Mouse (Mus musculus): ENCODE measurements around the gene Fam151b.

Fam151b gene

GRCm38 (mm10) chr13:92483852-92484463, at the start of gene Fam151b:
Fam151b (minus strand) TSS chr13:92484015.
- peak; percentile 97 for DNase-seq (ENCODE audit: low read depth, low spot score)

DNA sequence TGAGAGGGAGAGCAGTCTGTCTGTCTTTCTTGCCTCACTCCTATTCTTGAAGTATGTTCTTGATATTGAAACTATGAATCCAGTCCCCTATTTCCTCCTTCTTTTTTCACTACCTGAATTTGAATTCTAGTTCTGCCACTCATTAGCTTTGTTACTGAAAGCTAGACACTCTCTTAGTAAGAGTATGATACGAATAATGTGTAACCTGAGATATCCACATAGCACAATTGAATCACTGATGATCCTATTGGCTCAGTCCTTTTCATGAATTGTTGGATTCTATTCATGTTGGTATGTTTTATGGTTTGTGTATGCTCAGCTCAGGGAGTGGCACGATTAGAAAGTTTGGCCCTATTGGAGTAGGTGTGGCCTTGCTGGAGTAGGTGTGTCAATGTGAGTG, 48.4 kb upstream of the Fam151b start:
- peak; percentile 17 for DNase-seq (ENCODE audit: low read depth, low spot score)

DNA sequence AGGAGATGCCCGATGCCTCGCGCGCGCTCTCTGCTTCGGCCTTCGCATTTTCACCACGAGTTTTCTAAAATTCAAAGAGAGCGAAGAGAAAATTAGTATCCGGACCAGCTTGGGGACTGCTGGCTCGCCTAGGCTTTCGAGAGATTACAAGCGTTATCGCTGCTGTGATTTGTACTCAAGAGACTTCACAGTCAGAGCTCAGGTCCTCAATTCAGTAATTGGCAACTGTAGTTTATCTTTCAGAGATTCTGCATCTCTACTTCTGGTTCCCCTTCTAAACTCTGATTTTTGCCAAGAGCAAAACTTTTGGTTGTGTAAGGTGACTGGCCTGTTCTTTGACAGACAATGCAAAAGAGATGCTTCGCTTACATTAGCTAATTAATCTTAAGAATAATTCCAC, 47.4 kb upstream of the Fam151b start:
- no peak for DNase-seq (ENCODE audit: low read depth, low spot score)

DNA sequence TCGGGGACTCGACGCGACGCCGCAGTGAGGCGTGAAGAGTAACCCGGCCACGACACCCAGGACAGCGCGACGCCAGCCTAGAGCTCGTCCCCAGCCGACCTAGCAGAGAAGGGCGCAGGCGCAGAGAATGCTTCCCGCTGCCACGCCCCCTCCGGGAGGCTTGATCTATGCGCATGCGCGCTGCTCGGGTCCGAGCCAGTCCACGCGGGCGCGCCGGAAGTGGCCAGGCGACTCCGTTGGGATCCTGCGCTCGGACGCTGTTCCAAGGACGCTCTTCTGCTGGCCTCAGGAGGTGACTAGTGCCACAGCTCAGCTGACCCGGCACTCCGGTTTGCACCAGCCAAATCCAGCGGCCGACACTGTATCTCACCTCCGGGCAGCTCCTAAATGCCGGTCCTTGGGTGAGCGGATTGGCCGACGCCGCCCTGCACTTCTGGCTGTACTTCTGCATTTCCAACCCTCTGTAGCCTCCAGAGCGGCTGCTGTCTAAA, 47.0 kb upstream of the Fam151b start, which contains the start of gene Zfyve16:
Gene Zfyve16, minus strand, starts transcription at position 148 of the 491 bp plus-strand sequence.
- DNase-seq (ENCODE audit: low read depth, low spot score), result peak; percentile 95

- peak; percentile 60 for DNase-seq (ENCODE audit: low read depth, low spot score)
Measured at GRCm38 (mm10) chr13:92529828-92530720, 46.3 kb upstream of the Fam151b start.

DNA sequence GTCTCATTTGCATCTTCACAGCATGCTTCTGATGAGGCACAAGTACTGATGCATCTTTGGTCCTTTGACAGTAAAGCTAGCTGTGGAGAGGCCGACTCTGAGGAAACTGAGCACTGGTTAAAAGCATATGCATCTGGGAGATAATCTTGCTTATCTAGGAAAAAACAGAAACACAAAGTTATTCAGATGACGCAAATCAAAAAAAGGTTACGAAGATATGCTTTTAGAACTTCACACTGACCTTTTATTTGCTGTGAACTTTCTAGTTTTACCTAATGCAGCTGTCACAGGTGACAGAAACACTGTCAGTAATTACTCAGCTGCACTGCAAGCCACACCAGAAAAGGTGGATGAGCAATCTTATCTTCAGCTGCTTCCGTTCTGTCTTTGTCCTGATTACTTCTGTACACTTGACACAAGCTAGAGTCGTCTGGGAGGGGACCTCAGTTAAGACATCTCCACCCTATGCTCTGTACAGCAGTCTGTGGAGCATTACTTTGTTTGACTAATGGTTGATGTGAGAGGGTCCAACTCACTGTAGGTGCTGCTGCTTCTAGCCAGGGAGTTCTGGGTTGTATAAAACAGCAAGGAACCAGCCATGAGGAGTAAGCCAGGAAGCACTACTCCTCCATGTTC, 39.5 kb upstream of the Fam151b start:
- DNase-seq (ENCODE audit: low read depth, low spot score), result peak; percentile 25

DNA sequence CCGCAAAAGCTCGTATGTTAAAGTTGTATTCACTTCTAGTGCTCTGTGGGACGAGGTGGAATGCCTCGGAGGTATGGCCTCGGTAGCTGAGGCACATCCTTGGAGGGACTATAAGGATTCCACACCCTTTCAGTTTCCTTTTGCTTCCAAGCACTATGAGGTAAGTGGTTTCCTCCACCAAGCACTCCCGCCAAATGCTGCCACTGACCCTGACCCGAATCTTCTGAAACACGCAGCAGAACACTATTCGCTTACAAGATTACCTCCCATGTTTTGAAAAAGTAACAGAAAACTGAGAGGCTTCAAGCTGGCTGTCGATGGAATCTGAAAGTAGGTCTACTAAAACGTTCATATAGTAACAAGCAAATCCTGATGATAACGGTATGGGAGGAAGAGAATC, 21.1 kb upstream of the Fam151b start:
- DNase-seq (ENCODE audit: low read depth, low spot score), result no peak

GRCm38 (mm10) chr13:92491923-92492322, 8.1 kb upstream of the Fam151b start:
- no peak for DNase-seq (ENCODE audit: low read depth, low spot score)

GRCm38 (mm10) chr13:92490817-92491216, 7.0 kb upstream of the Fam151b start:
- no peak for DNase-seq (ENCODE audit: low read depth, low spot score)

GRCm38 (mm10) chr13:92483348-92483747, 467 bp downstream of the Fam151b start:
- DNase-seq (ENCODE audit: low read depth, low spot score), result peak; percentile 79

GRCm38 (mm10) chr13:92470151-92470550, 13.7 kb downstream of the Fam151b start:
- no peak for DNase-seq (ENCODE audit: low read depth, low spot score)

DNA sequence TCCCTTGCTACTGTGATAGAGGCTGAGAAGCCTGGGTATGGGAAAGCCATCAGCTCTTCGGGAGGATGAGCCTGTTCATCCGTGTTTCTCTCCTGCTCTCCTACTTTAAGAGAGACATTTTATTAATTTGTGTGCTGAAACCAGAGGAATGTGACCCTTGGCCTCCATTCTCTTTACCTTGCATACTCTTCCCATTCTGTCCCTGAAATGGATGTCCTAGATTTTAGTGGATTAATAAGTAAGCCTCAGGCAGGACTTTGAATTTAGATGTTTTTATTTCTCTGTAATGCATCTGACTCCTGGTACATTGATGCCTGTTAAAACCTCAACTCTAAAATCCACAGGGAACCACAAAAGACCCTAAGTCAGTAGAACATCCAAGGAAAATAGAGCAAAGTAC, 14.4 kb downstream of the Fam151b start:
- DNase-seq (ENCODE audit: low read depth, low spot score), result no peak

DNA sequence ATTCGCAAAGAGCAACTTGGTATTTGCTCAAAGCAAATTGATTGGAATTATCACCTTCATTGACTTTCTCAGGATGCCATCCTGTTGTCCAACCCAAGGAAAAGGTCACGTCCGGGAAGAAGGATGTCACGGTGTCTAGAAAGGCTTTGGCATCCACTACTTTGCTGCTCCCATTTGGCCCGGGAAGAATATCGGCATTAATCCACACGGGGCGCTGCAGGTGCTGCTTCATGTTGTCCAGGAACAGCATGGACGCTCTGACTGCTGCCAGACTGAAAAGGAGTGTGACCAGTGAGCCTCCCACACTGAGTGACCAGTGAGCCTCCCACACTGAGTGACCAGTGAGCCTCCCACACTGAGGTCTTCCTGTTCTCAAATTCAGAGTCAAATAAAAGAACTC, 15.9 kb downstream of the Fam151b start:
- no peak for DNase-seq (ENCODE audit: low read depth, low spot score)

DNA sequence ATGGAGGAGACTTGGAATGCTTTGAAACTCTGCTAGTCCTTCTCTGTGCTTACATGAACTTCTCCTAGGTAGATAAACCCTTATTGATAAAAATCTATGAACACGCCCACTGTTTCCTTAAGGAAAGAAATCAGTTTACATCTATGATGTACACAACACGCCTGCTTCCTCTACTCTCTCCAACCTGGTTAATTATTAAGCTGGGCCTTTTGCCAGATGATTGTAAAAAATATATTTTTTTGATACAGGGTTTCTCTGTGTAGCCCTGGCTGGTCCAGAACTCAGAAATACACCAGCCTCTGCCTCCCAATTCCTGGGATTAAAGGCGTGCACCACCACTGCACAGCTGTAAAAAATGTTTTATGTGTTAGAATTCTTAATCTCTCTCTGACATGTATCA, 19.1 kb downstream of the Fam151b start:
- DNase-seq (ENCODE audit: low read depth, low spot score), result no peak

GRCm38 (mm10) chr13:92446872-92447271, 36.9 kb downstream of the Fam151b start:
- no peak for DNase-seq (ENCODE audit: low read depth, low spot score)

DNA sequence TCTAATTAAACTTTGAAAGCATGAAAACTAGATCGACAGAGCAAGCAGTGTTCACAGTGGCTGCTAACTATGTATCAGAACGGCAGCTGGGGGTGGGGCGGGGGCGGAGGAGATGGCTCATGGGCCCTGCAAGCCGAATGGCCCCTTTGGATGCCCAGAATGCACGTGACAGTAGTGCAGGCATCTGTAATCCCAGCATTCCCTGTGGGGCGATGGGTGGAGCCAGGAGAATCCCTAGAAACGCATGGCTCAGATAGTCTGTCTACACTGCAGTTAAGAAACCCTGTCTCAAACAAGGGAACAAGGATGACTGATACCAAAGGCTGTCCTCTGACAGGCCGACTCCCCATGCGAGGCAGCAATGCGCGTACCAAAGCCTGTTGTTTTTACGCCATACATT, 43.5 kb downstream of the Fam151b start:
- no peak for DNase-seq (ENCODE audit: low read depth, low spot score)

DNA sequence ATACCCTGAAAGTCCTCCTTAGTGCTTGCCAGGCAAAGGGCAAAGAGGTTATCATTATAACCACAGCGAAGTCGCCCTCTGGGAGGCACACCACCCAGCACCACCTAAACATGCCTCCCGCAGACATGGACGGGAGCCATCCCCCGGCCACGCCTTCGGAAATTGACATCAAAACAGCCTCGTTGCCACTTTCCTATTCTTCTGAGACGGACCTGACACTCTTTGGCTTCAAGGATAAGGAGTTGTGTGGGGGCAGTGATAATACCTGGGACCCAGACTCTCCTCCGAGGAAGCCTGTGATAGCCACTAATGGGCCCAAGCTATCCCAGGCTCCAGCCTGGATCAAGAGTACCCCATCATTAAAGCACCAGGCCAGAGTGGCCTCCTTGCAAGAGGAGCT, 45.2 kb downstream of the Fam151b start:
- no peak for DNase-seq (ENCODE audit: low read depth, low spot score)

DNA sequence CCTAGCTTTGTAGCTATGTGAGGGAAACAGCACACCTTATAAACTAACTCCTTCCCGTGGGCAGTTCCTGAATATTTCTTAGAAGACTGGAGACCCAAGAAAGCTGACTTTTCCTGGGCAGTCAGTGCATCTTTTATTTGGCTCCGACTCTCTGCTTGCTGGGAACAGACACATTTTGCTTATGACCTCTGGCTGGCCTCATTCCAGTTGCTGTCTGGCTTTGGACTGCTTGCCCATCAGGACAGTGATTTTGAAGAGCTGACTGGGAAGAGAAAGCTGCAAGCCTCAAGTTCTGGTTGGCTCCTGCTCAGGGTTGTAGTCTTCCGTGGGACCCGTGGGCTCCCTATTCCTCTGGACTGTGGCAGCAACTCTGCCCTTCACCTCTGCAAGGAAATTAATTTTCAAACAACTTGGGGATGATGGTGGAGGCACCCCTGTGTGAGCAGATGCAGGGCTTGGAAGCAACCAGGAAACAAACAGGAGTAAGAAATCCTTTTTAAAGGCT, 56.4 kb downstream of the Fam151b start:
- no peak for DNase-seq (ENCODE audit: low read depth, low spot score)

DNA sequence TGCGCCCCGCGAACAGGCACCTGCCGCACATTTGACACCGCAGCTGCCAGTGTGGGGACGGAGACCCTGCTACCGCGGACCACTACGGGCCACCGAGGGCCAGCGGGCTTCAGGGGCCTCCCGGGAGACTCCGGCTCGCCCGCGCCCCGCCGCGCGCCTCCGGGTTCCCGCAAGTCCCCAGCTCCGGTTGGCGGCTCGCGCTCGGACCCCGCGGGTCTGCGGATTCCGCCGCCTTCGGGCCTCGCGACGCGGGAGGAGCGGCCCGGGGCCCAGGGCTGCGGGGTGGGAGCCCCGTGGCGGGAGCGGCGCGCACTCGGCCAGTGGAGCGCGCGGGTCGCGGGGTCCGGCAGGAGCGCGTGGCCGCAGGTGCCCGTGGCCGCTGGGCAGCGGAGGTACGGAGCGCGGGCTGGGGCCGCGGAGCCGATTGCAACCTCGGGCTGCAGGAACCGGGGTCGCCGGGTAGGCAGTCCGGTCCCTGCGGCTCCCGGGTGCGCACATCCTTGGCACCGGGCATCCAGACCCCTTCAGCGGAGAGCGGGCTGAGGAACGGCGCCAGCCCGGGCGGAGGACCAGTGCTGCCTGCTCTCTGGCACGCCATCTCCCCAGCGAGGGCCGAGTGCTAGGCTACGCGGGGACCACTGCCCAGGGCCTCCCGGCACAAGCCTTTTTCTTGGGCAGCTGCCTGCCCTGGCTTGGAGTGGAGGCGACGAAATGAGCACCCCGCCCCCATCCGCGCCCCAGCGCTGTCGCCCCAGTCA, 57.3 kb downstream of the Fam151b start:
- peak; percentile 7 for DNase-seq (ENCODE audit: low read depth, low spot score)

- peak; percentile 53 for DNase-seq (ENCODE audit: low read depth, low spot score)
Measured at GRCm38 (mm10) chr13:92425758-92426264, 58.0 kb downstream of the Fam151b start, which contains the start of gene Ankrd34b. Ankrd34b (plus strand) TSS chr13:92425896.

DNA sequence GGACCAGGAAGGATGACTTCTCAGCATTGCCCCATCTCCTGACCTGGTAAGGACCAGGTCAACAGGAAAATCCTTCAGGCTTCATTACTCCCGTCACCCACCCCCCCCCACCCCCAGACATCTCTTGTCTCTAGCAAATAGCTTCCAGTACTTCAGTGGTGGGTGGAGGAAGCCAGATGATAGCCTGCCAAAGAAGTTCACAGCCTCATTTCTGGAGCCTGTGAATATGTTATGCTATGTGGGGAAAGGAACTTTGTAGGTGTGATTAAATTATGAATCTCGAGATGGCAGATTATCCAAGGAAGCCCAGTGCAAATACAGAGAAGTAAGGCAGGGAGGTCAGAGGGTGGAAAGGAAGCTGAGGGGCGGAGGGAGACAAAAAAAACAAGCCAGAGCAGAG, 60.1 kb downstream of the Fam151b start:
- DNase-seq (ENCODE audit: low read depth, low spot score), result no peak
